Mouse (Mus musculus) megakaryocyte, embryonic 14.5 days (primary cell): ENCODE data around the gene Slc6a11.

ENCODE experiments used
- FLI1 ChIP-seq: IDR thresholded peaks from 2 replicates; pipeline ENCODE4 v1.6.1; 2012; ENCODE audit warnings: low read length, inconsistent platforms, mixed read lengths
- GATA1 ChIP-seq: IDR thresholded peaks from 3 replicates; pipeline ENCODE4 v1.6.1; 2012; ENCODE audit warnings: mixed read lengths, low read length, inconsistent platforms, borderline replicate concordance

DNA sequence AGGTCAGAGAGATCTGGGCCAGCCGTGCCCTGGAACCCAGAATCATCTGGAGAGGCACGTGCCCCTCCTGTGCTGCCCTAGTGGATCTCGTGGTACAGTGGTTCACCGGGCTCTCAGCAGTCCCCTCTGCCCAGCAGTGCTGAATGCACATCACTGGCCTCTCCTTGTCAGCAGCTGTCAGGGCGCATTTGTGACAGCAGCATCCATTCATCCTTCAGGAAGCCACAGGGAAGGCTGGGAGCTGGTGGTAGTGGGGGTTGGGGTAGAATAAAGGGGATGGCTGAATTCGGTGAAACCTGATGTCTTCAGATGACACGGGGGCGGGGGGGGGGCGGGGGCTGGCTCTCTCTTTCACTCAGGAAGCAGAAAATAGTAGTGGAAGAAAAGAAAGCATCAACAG, 38.8 kb upstream of the Slc6a11 start:
- TF ChIP-seq GATA1 (no peak), FLI1 (no peak)
